Mouse (Mus musculus) mesoderm, embryonic 11.5 days (tissue): ENCODE data around the gene Olfr342.

Experiments used
- DNase-seq: peaks from one replicate; pipeline ENCODE4 v3.0.0-alpha.2; 2012; ENCODE audit warnings: low read depth, low spot score

Gene Olfr342

GRCm38 (mm10) chr2:36524698-36525097, at the start of gene Olfr342:
Olfr342 (plus strand) TSS chr2:36524998.
- DNase-seq: no peak

- DNase-seq: no peak
These were observed 42.4 kb upstream of the Olfr342 start, which contains the start of gene Olfr341 for GRCm38 (mm10) chr2:36482368-36482767. Olfr341 (minus strand) TSS chr2:36482468.

DNA sequence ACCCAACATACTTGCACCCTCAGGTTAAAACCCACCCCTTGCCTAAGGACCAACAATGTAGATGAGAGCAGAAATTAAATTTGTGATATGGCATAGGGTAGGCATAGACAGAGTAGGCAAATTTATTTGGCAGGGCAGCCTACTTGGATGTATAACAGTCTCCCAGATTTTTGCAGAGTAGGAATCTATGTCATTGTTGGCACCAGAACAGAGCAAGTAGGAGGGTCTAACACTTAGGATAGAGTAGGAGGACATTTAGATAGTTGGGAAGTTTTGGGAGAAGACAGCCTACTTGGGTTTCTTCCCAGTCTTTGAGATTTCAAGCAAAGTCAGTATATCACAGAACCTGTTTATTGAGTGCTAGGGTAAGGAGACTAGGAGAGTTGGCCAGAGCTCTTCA, 40.4 kb downstream of the Olfr342 start:
- DNase-seq: no peak

DNA sequence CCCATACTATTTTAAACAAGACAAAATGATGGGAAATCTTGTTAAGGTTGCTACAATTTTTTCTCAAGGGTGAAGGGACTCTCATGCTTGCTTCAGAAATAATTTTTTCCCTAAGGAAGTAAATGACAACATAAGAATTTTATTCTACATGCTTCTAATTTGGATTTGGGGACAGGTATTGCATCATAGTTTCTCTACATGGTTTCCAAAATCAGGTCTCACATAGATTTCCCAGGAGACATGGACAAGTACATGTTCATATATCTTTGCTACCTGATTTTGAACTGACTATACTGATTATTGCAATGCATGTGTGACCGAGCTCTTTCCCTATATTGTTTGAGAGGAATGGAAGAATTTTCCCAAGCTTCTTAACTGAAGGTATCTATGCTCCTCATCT, 41.6 kb downstream of the Olfr342 start, which contains the start of gene Olfr344:
Gene Olfr344, plus strand, starts transcription at position 301 of the 400 bp plus-strand sequence.
- no peak for DNase-seq

DNA sequence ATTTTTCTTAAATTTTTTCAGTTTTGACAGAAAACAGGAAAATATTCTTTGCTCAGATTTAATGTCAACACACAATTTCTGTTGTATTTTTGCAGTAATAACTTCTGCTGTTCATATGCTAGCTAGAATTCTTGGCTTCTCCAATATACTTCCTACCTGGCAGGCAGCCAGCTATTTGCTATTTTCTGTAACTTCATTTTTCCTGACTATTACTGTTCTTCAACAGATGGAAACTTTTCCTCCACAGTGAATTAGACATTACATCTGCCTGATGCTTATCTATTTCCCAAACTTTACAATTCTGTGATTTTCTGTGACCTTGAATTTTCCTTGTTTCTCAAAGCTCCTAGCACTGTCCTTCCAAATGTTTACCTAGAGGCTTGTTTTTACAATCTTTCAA, 42.2 kb downstream of the Olfr342 start:
- DNase-seq: no peak

GRCm38 (mm10) chr2:36567845-36568244, 43.0 kb downstream of the Olfr342 start:
- DNase-seq: no peak
